22 mouse cellular contexts compared by ENCODE assay signal in genomic region chr5:131838064-131838463, GRCm38 (mm10).
"Had no signal": no experiment of that assay in that cellular context is flagged by ENCODE, and none has a peak within 500 bp of the region (broad histone marks: within the 10 kb centered on the region; RNA-seq: fewer than 3 reads in every experiment).

No protein-coding gene starts in this region.

- H3K27ac ChIP-seq: heart, adult 2 months; heart, embryonic 13.5 days; heart, embryonic 15.5 days; hindbrain, embryonic 13.5 days; hindbrain, embryonic 15.5 days; hindbrain, postnatal 0 days; layer of hippocampus, adult 2 months; left cerebral cortex, adult 2 months; limb, embryonic 10.5 days; limb, embryonic 12.5 days had no signal

- H3K4me3 ChIP-seq: heart, adult 2 months; heart, embryonic 13.5 days; heart, embryonic 15.5 days; hindbrain, embryonic 13.5 days; hindbrain, embryonic 15.5 days; layer of hippocampus, adult 2 months; left cerebral cortex, adult 2 months; limb, embryonic 10.5 days; limb, embryonic 12.5 days had no signal

- H3K4me2 ChIP-seq: heart, embryonic 11.5 days; heart, embryonic 13.5 days; heart, embryonic 15.5 days; hindbrain, embryonic 13.5 days; hindbrain, embryonic 15.5 days; limb, embryonic 12.5 days had no signal

- DNase-seq: gastrocnemius, postnatal 14 days; gastrocnemius, postnatal 36 days; heart, adult 11 months; heart, adult 2 months; heart, postnatal 14 days; heart, postnatal 36 days; kidney, adult 18-20 months; kidney, adult 8-10 months; kidney, postnatal 10 days; kidney, postnatal 25 days; kidney, postnatal 4 days; liver had no signal

- H3K36me3 ChIP-seq: heart, embryonic 13.5 days; heart, embryonic 15.5 days; hindbrain, embryonic 13.5 days; hindbrain, embryonic 15.5 days; limb, embryonic 10.5 days; limb, embryonic 12.5 days had no signal

- H3K4me1 ChIP-seq: heart, embryonic 15.5 days had no signal

- H3K27me3 ChIP-seq: heart, embryonic 13.5 days; heart, embryonic 15.5 days; hindbrain, embryonic 13.5 days; hindbrain, embryonic 15.5 days; limb, embryonic 12.5 days had no signal

- H3K9ac ChIP-seq: heart, embryonic 13.5 days; heart, embryonic 15.5 days; hindbrain, embryonic 13.5 days; hindbrain, embryonic 15.5 days; limb, embryonic 12.5 days had no signal

- H3K9me3 ChIP-seq: heart, embryonic 13.5 days; heart, embryonic 15.5 days; hindbrain, embryonic 13.5 days; hindbrain, embryonic 15.5 days; limb, embryonic 10.5 days; limb, embryonic 12.5 days had no signal

- ATAC-seq: hindbrain, postnatal 0 days had no signal
